Mouse (Mus musculus) adrenal gland, postnatal 25 days (tissue): Measurements from ENCODE around the gene Hrh3. TPM values are rescaled to one million over a fixed set of nuclear protein-coding genes. Genes with fewer than 3 reads are reported as not detected.
A peak's percentile ranks its signal among the peaks of the same experiment; 100 is the strongest.

Experiments
- DNase-seq: peaks from one replicate; pipeline ENCODE4 v3.0.0; 2021; ENCODE audit warnings: mixed read lengths
- total RNA-seq: library from RNA; stranded (reverse); gene quantifications from 2 replicates; pipeline ENCODE4 v1.2.3, GENCODE M21; 2021

The Hrh3 gene
- total RNA-seq, 1 experiment from 2014 or later: 0.49 TPM

DNA sequence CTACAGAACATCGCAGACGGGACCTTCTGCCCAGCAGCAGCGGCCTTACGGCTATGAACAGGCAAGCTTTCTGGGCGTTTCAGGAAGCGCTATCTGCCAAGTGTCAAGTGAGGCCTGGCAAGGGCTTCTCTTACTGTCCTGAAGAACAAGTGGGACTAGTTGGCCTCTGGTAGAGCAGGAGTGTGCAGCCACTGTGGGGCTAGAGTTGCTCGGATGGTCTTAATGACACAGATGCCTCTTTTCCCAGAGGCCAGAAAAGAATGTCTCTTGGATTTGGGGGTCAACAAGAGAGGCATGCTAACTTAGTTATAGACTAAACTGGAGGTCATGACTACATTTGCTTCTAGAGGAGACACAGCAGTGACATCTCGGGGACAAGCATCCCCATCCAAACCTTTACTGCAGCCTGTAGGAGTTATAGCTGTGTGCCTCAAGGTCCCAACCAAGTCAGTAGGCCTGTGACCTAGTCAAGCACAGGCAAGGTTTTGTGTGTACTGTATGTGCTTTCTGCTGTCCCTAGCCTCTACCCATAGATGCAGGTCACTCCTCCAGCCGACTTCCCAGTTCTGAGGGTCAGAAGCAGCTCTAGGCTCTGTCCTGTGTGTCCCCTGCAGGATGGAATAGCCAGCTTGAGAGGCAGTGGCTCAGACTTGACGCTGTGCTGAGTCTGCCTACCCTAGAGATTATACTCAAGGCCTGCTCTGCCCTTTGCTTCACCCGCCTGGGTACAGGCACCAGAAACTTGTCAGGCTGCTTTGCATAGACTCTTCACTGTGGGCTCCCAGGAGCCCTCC is 40.8 kb downstream of the Hrh3 start:
- DNase-seq: no peak

DNA sequence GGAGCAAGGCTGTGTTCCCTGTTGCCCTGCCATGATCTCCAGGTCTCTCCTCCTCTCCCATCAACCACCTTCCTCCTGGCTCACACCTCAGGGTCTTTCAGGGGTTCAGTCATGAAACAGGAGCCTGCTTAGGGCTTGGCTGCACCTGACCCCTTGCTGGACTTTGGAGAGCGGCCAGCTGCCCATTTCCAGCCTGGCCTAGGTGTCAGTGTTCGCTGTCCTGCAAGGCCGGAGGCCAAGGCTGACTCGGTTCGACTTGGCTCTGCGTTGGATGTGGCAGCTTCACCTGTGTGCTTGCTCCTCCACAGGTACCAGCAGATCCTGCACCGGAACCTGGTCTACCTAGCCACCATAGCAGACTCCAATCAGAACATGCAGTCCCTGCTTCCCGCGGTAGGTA is 51.3 kb downstream of the Hrh3 start:
- no peak for DNase-seq

- DNase-seq: no peak
Observed at GRCm38 (mm10) chr2:180051986-180052733, 52.1 kb downstream of the Hrh3 start.

GRCm38 (mm10) chr2:180050986-180051385 is 53.3 kb downstream of the Hrh3 start:
- peak; percentile 86 for DNase-seq

Other genes with a start within 250 kb of the Hrh3 start
- gene Taf4, start 127.8 kb downstream of the Hrh3 start, total RNA-seq: 18.8 and 25.3 TPM in 2 replicates
- gene Lsm14b, start 79.5 kb downstream of the Hrh3 start, total RNA-seq: 45.1 and 47.4 TPM in 2 replicates
- 240 and 254 TPM in 2 replicates for gene Psma7, start 62.1 kb downstream of the Hrh3 start, total RNA-seq
- gene Ss18l1, start 62.0 kb downstream of the Hrh3 start, total RNA-seq: 10.9 and 13.6 TPM in 2 replicates
- gene Mtg2, start 33.9 kb downstream of the Hrh3 start, total RNA-seq: 21.4 and 23.1 TPM in 2 replicates
- gene Osbpl2, start 14.8 kb upstream of the Hrh3 start, total RNA-seq: 47.2 and 48.9 TPM in 2 replicates
- gene Adrm1, start 67.0 kb upstream of the Hrh3 start, total RNA-seq: 132 and 145 TPM in 2 replicates
- 29.3 and 38.0 TPM in 2 replicates for gene Lama5, start 121.4 kb upstream of the Hrh3 start, total RNA-seq
- gene Rps21, start 152.9 kb upstream of the Hrh3 start, total RNA-seq: 728 and 789 TPM in 2 replicates
- 16.1 and 19.6 TPM in 2 replicates for gene Cables2, start 169.0 kb upstream of the Hrh3 start, total RNA-seq
- gene Rbbp8nl, start 185.4 kb upstream of the Hrh3 start, total RNA-seq: not detected in 2 replicates
- gene Gata5, start 230.2 kb upstream of the Hrh3 start, total RNA-seq: 0.29 TPM in 1 of 2 replicates, not detected in the other